Mouse (Mus musculus): Measurements from ENCODE around the gene Snurf. TPM values are rescaled to one million over a fixed set of nuclear protein-coding genes. Genes with fewer than 3 reads are reported as not detected.

The Snurf gene
- total RNA-seq (2022), result 100 to 1,000 TPM; 177 to 263 (median 232) TPM

DNA sequence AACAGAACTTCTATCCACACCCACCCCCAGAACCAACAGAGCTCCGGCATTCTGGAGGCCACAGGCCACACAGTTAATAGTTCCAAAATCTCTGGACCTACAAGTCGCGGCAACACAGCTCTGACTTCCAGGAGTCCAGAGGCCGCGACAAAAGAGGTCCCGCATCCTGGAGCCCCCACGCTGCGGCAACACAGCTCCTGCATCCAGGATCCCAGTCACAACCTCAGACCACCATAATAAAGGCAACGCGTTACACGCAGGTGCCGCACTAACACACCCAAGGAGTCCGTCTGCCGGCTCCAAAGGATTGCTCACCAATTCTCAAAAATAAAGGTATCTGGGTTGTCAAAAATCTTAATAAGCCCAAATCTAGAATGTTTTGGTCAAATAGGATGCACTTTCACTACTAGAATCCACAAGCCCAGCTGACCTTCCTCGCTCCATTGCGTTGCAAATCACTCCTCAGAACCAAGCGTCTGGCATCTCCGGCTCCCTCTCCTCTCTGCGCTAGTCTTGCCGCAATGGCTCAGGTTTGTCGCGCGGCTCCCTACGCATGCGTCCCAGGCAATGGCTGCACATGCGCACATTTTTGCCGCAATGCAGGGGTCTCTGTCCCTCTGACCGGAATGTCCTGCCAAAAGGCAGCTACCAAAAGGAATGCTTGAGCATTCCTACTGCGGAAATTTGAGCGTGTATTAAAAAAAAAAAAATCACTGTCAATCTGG, at the start of gene Snurf, which contains the start of gene Gm38393:
Gene Snurf, minus strand, starts transcription at position 444 of the 725 bp plus-strand sequence.
Gene Gm38393, minus strand, starts transcription at position 459 of the 725 bp plus-strand sequence.
- DNase-seq (ENCODE audit: low spot score in 2 of 2), result peak; percentile 10 to 57

- no peak for DNase-seq (ENCODE audit: low spot score in 2 of 2)
Observed at GRCm38 (mm10) chr7:60047481-60048201, 42.8 kb upstream of the Snurf start.

GRCm38 (mm10) chr7:60013186-60013585, 8.3 kb upstream of the Snurf start:
- DNase-seq (ENCODE audit: low spot score in 2 of 2), result no peak

GRCm38 (mm10) chr7:60007727-60008360, 3.0 kb upstream of the Snurf start:
- no peak for DNase-seq (ENCODE audit: low spot score in 2 of 2)

DNA sequence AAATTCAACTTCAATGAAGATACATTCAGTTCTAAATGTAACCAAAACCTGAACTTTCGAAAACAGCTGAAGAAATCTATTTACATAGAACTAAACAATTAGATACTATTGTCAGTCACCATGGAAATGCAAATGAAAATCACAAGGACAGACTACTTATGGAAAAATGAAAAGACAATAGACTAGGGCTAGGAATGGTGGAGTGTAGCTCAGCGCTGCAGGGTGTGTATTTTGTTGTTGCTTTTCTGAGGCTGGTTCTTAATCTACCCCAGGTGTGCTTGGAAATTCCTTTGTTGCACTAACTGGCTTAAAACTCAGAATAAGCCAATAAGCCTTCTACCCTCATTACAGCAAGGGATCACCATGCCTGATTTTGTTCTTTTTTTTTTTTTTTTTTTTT, 1.4 kb upstream of the Snurf start:
- DNase-seq (ENCODE audit: low spot score in 2 of 2), result no peak

DNA sequence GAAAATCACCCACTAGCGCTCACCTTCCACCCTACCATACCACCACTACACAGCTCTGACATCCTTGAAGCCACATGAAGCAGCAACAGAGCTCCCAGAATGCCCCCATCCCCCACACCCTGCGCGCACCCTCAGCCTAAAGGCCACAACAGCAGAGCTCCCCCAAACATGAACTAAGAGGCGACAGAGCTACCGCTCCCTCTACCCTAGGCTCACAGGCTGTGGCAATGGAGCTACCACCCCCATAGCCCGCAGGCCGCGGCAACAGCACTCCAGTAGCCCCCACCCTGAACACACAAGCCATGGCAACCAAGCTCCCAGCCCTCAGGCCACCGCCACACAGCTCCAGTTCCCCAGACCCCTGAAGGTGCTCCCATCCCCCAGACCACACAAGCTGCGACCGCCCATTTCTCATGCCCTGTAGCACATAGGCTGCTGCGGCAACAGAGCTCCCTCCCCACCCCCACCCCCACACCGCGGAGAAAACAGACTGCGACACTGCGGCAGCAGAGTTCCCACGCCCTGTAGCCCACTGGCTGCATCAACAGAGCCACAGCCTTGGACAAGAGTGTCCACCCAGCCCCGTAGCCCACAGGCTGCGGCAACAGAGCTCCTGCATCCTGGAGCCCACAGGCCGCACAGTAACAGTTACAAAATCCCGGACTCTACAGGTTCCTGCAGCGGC, 786 bp downstream of the Snurf start:
- DNase-seq (ENCODE audit: low spot score in 2 of 2), result no peak

DNA sequence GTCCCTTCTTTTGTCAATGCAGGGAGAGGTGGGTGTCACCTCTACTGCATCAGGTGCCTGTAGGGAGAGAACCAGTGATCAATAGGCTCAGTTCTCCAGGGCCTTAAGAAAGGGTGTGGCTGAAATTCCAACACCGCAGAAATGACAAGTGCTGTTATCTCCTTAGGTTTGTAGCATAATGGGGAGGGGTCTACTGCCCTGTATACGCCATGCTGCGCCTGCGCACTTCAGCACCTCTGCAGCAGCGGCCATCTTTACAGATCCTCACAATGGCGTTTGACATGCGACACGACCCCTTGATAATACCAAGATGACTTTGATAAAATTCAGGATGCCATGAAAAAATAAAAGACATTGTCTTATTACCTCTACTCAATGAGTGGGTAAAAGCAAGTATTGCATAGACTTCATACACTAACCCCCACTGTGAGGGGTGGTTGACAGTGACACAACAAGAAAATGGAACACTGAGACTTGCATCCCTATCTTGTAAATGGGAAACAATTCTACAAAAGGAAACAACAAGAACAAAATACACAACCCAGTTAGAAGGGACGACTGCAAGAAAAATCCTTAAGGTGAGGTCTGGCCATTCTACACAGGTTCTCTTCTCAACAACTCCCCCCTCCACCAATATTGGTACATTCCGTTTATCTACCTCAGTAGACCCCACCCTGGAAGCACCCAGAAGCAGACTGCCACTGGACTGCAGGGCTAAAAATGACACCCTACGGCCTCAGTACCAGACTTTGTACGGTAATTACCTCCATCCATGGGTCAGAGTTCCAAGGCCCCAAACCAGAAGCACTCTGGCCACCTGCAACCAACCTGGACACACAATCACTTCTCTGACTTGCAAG, 1.6 kb downstream of the Snurf start:
- DNase-seq (ENCODE audit: low spot score in 2 of 2), result no peak

DNA sequence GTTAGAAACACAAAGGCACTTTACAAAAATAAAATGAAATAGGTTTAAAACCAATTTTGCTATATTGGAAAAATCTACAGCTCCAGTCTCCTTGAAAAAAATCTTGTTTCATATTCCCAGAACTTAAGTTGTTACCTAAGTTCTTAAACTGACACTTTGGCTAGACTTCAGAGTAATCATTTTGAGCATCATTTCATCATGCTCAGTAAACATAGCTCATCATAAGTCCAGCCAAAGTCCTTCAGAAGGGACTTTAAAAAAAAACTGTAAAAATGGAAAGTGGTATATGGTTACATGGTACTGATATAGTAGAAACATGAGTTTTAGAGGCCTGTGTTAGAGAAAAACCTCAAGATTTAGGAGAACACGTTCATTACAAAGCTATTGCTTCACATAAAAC, 26.2 kb downstream of the Snurf start:
- no peak for DNase-seq (ENCODE audit: low spot score in 2 of 2)

Other genes starting within 250 kb of the Snurf start
- 1 to 10 TPM; 2.2 to 4.2 (median 3.2) TPM for gene Gm38393, start within 50 bp of the Snurf start, total RNA-seq (2022)
- gene Snrpn, start 135.2 kb upstream of the Snurf start, total RNA-seq (2022), result 10 to 100 TPM; 67.7 to 79.1 (median 73.1) TPM

Measured in gastrocnemius, adult 8-10 months (tissue).